Mouse (Mus musculus) liver, embryonic 15.5 days (tissue): ENCODE measurements around the gene Slc7a6. TPM values are rescaled to one million over a fixed set of nuclear protein-coding genes. Genes with fewer than 3 reads are reported as not detected.

ENCODE experiments used
- ATAC-seq: fragments of 200-750 bp; cut with Nextera tagmentation; 2 replicates; pipeline ENCODE4 v1.8.0; 2017; ENCODE audit warnings: moderate number of reproducible peaks, mild to moderate bottlenecking, moderate library complexity; ENCODE audit not compliant: insufficient read depth
- H3K27ac ChIP-seq: fragments of 300-500 bp; sonication (generic); replicated peaks from 2 replicates; pipeline ENCODE4 v1.5.1; 2015; ENCODE audit warnings: mild to moderate bottlenecking, inconsistent platforms
- H3K27me3 ChIP-seq: fragments of 300-500 bp; sonication (generic); 2 replicates; pipeline ENCODE4 v1.6.1; 2015; ENCODE audit warnings: mild to moderate bottlenecking, inconsistent platforms
- H3K36me3 ChIP-seq: fragments of 300-500 bp; sonication (generic); replicated peaks from 2 replicates; pipeline ENCODE4 v1.6.1; 2015; ENCODE audit warnings: moderate library complexity, mild to moderate bottlenecking, inconsistent platforms
- H3K4me1 ChIP-seq: fragments of 300-500 bp; sonication (generic); replicated peaks from 2 replicates; pipeline ENCODE4 v1.6.1; 2015; ENCODE audit warnings: inconsistent platforms
- H3K4me2 ChIP-seq: fragments of 300-500 bp; sonication (generic); 2 replicates; pipeline ENCODE4 v1.6.1; 2015; ENCODE audit warnings: moderate library complexity, mild to moderate bottlenecking, inconsistent platforms
- H3K4me3 ChIP-seq: fragments of 300-500 bp; sonication (generic); replicated peaks from 2 replicates; pipeline ENCODE4 v1.5.1; 2015; ENCODE audit warnings: mild to moderate bottlenecking, inconsistent platforms
- H3K9ac ChIP-seq: fragments of 300-500 bp; sonication (generic); 2 replicates; pipeline ENCODE4 v1.6.1; 2015; ENCODE audit warnings: moderate library complexity, mild to moderate bottlenecking, inconsistent platforms
- H3K9me3 ChIP-seq: fragments of 300-500 bp; sonication (generic); replicated peaks from 2 replicates; pipeline ENCODE4 v1.6.1; 2016; ENCODE audit warnings: inconsistent platforms
- WGBS: fragments of 180-500 bp; shearing (Covaris S2); methylation state at CpG from one replicate; pipeline ENCODE4 v1.1.7; 2015; ENCODE audit warnings: mixed read lengths; ENCODE audit not compliant: insufficient replicate concordance; 5-methylcytosine and 5-hydroxymethylcytosine counted together
- polyA plus RNA-seq: library from polyadenylated mRNA; unstranded; fragments of >200 nt; fragmentation: Nextera tagmentation; extraction: Ambion mirVana; gene quantifications from 2 replicates; pipeline ENCODE4 v1.2.1, GENCODE M21; 2015

Slc7a6 gene
- 5.1 and 6.0 TPM in 2 replicates for polyA plus RNA-seq

GRCm38 (mm10) chr8:106168356-106169016 is at the start of gene Slc7a6:
Gene Slc7a6, plus strand, starts transcription at chr8:106168857.
- Histone ChIP-seq H3K27ac (peak within 1 kb of the TSS; percentile 71), H3K27me3 (peaks cover 27% of the 10 kb centered on the region), H3K4me1 (peaks cover 23% of the 10 kb centered on the region), H3K36me3 (no peaks in the 10 kb centered on the region), H3K4me2 (peak within 1 kb of the TSS; percentile 100), H3K9me3 (no peaks in the 10 kb centered on the region), H3K4me3 (peak within 1 kb of the TSS; percentile 75), H3K9ac (peak within 1 kb of the TSS; percentile 63)
- under 1% methylated on average over 59 of the region's 59 CpGs for WGBS
- peak; percentile 84 for ATAC-seq

GRCm38 (mm10) chr8:106123443-106123842 is 45.2 kb upstream of the Slc7a6 start:
- H3K9me3 ChIP-seq: no peaks in the 10 kb centered on the region
- peaks cover 39% of the 10 kb centered on the region for H3K36me3 ChIP-seq
- no peaks in the 10 kb centered on the region for H3K27me3 ChIP-seq
- no peak overlapping the region for H3K9ac ChIP-seq
- H3K4me1 ChIP-seq: no peaks in the 10 kb centered on the region
- H3K27ac ChIP-seq: no peak overlapping the region
- no peak overlapping the region for H3K4me2 ChIP-seq
- no peak for ATAC-seq
- no peak overlapping the region for H3K4me3 ChIP-seq
- 71% methylated on average over 3 of the region's 3 CpGs for WGBS

GRCm38 (mm10) chr8:106126055-106126454 is 42.6 kb upstream of the Slc7a6 start:
- Histone ChIP-seq H3K36me3 (peaks cover 51% of the 10 kb centered on the region), H3K4me3 (no peak overlapping the region), H3K27me3 (no peaks in the 10 kb centered on the region), H3K9me3 (no peaks in the 10 kb centered on the region), H3K9ac (no peak overlapping the region), H3K4me1 (peaks cover 7% of the 10 kb centered on the region; the same call in 1 of the 2 replicates), H3K27ac (no peak overlapping the region), H3K4me2 (no peak overlapping the region)
- ATAC-seq: no peak
- WGBS: 81% methylated on average over 1 of the region's 1 CpGs

GRCm38 (mm10) chr8:106127054-106127453 is 41.6 kb upstream of the Slc7a6 start:
- Histone ChIP-seq H3K9ac (no peak overlapping the region), H3K4me1 (peaks cover 12% of the 10 kb centered on the region), H3K27me3 (no peaks in the 10 kb centered on the region), H3K27ac (no peak overlapping the region), H3K9me3 (no peaks in the 10 kb centered on the region), H3K4me3 (no peak overlapping the region), H3K4me2 (no peak overlapping the region), H3K36me3 (peaks cover 58% of the 10 kb centered on the region)
- WGBS: 52% methylated on average over 3 of the region's 3 CpGs
- peak; percentile 7; the same call in 1 of the 2 replicates for ATAC-seq

- WGBS: 82% methylated on average over 10 of the region's 10 CpGs
- H3K4me1 ChIP-seq: peaks cover 12% of the 10 kb centered on the region
- H3K27me3 ChIP-seq: no peaks in the 10 kb centered on the region
- ATAC-seq: no peak
- no peak overlapping the region for H3K9ac ChIP-seq
- H3K4me2 ChIP-seq: no peak overlapping the region
- H3K4me3 ChIP-seq: no peak overlapping the region
- peaks cover 66% of the 10 kb centered on the region for H3K36me3 ChIP-seq
- no peaks in the 10 kb centered on the region for H3K9me3 ChIP-seq
- no peak overlapping the region for H3K27ac ChIP-seq
Measured at GRCm38 (mm10) chr8:106127882-106128410, 40.7 kb upstream of the Slc7a6 start.

- Histone ChIP-seq H3K9ac (no peak overlapping the region), H3K36me3 (peaks cover 64% of the 10 kb centered on the region), H3K4me3 (no peak overlapping the region), H3K4me2 (no peak overlapping the region), H3K27ac (no peak overlapping the region), H3K27me3 (peaks cover 13% of the 10 kb centered on the region), H3K4me1 (peaks cover 13% of the 10 kb centered on the region), H3K9me3 (no peaks in the 10 kb centered on the region)
- ATAC-seq: no peak
Measured at GRCm38 (mm10) chr8:106129232-106129930, 39.3 kb upstream of the Slc7a6 start.

- Histone ChIP-seq H3K4me3 (no peak overlapping the region), H3K27ac (no peak overlapping the region), H3K9me3 (no peaks in the 10 kb centered on the region), H3K36me3 (peaks cover 64% of the 10 kb centered on the region), H3K4me1 (peaks cover 20% of the 10 kb centered on the region), H3K4me2 (no peak overlapping the region), H3K9ac (no peak overlapping the region), H3K27me3 (peaks cover 19% of the 10 kb centered on the region)
- WGBS: 66% methylated on average over 2 of the region's 2 CpGs
- no peak for ATAC-seq
Measured at GRCm38 (mm10) chr8:106129997-106130396, 38.7 kb upstream of the Slc7a6 start.

- H3K36me3 ChIP-seq: peaks cover 64% of the 10 kb centered on the region
- no peak overlapping the region for H3K27ac ChIP-seq
- peaks cover 22% of the 10 kb centered on the region for H3K4me1 ChIP-seq
- H3K4me2 ChIP-seq: no peak overlapping the region
- ATAC-seq: no peak
- H3K9me3 ChIP-seq: no peaks in the 10 kb centered on the region
- peaks cover 24% of the 10 kb centered on the region for H3K27me3 ChIP-seq
- WGBS: 58% methylated on average over 2 of the region's 2 CpGs
- H3K4me3 ChIP-seq: no peak overlapping the region
- no peak overlapping the region for H3K9ac ChIP-seq
Measured at GRCm38 (mm10) chr8:106130505-106130904, 38.2 kb upstream of the Slc7a6 start.

- H3K4me1 ChIP-seq: peaks cover 28% of the 10 kb centered on the region
- H3K27me3 ChIP-seq: peaks cover 30% of the 10 kb centered on the region
- H3K36me3 ChIP-seq: peaks cover 64% of the 10 kb centered on the region
- WGBS: 65% methylated on average over 4 of the region's 4 CpGs
- no peak overlapping the region for H3K27ac ChIP-seq
- H3K4me2 ChIP-seq: no peak overlapping the region
- H3K9ac ChIP-seq: no peak overlapping the region
- ATAC-seq: no peak
- no peak overlapping the region for H3K4me3 ChIP-seq
- no peaks in the 10 kb centered on the region for H3K9me3 ChIP-seq
Measured at GRCm38 (mm10) chr8:106131021-106131420, 37.6 kb upstream of the Slc7a6 start.

GRCm38 (mm10) chr8:106131488-106132222 is 37.0 kb upstream of the Slc7a6 start:
- Histone ChIP-seq H3K4me2 (no peak overlapping the region), H3K4me1 (peaks cover 34% of the 10 kb centered on the region), H3K9me3 (no peaks in the 10 kb centered on the region), H3K27ac (no peak overlapping the region), H3K36me3 (peaks cover 64% of the 10 kb centered on the region), H3K9ac (no peak overlapping the region), H3K4me3 (no peak overlapping the region), H3K27me3 (peaks cover 36% of the 10 kb centered on the region)
- 37% methylated on average over 7 of the region's 7 CpGs for WGBS
- no peak for ATAC-seq

- Histone ChIP-seq H3K27me3 (peaks cover 43% of the 10 kb centered on the region), H3K9me3 (no peaks in the 10 kb centered on the region), H3K36me3 (peaks cover 59% of the 10 kb centered on the region), H3K4me3 (no peak overlapping the region), H3K4me1 (peaks cover 41% of the 10 kb centered on the region), H3K4me2 (no peak overlapping the region), H3K9ac (no peak overlapping the region), H3K27ac (no peak overlapping the region)
- no peak for ATAC-seq
- 84% methylated on average over 11 of the region's 11 CpGs for WGBS
Measured at GRCm38 (mm10) chr8:106132356-106132755, 36.3 kb upstream of the Slc7a6 start.
